Mouse (Mus musculus) heart, adult 8-10 months (tissue): Measurements from ENCODE around the gene Kifc5b. TPM values are rescaled to one million over a fixed set of nuclear protein-coding genes. Genes with fewer than 3 reads are reported as not detected.
"Not testable (repeated sequence)": the region's sequence is repeated elsewhere in the genome, so short reads cannot be mapped to it uniquely, and the experiment has no call there.

Source experiments
- DNase-seq: peaks from one replicate; pipeline ENCODE4 v3.0.0; 2022; ENCODE audit warnings: low spot score
- total RNA-seq, 4 experiments: library from RNA; stranded (reverse); gene quantifications; 2 replicates each; pipeline ENCODE4 v1.2.4; 2022

Kifc5b gene
- total RNA-seq, result under 1 TPM; 0.29 to 0.81 (median 0.48) TPM

DNA sequence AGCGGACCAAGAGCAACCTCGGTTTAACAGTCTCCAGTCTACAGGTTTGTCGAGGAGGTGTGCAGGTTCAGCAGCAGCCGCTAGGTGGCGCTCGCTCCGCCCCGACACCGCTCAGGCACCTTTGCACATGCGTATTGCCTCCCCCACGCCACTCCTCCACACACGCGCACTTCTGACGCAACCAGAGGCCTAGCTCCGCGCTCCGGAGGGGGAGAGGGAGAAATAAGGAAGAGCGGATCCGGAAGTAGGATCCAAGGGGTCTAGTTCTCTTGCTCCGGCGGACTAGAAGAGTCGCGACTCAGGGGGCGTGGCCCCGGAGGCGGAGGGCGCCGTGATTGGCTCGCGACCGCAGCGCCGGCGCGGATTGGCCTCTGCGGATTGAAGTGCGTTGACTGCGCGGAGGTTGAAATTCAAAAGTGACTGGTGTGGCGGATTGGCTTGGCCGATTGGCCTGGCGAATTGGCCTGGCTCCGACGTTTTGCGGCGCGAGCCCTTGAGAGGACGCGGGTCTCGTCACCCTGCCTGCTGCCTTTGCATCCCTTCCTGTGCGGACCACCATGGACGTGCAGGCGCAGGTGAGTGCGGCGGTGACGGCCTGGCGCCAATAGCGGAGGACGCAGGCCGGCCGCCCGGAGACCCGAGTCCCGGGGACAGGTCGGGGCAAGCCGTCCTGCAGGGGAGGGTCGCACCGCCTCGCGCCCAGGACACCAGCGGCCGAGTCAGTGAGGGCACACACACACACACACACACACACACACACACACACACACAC lies at the start of gene Kifc5b:
TSS of gene Kifc5b (plus strand) at position 381 of the 772 bp plus-strand sequence.
- DNase-seq, result peak; percentile 99

DNA sequence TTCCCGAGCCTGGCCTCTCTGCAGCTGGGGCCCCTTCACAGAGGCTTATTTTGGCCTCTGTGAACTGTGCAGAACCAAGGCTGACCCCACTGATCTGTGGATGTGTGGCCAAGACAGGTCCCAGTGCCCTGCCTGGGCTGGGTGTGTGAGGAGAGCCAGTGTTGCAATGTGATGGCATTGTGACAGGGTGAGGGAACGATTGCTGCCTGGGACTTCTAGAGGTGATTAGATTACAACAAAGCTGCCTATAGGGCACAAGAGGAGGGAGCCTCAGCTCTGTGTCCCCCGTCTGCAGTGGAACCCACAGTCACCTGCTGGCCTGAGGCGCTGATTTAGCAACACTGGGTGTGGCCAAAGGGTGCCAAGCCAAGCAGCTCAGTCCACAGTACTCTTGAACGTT lies 48.1 kb upstream of the Kifc5b start:
- DNase-seq, result peak; percentile 55

DNA sequence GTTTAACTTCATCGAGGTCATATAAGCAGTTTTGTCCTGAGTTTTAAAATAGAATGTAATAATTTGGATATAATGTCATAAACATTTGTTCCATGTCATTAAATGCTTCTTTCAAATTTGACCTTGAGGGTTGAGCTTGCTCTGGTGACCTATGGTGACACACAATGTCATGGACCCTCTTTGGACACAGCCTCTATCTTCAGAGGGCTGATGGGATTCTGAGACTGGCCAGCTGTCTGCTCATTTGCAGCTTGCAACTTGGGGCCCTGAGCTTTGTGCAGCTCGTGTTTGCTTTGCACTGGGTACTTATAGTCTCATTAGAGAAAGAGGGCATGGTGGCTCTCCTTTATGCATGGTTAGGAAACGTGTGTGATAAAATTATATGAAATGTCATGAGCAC lies 44.0 kb upstream of the Kifc5b start:
- no peak for DNase-seq

DNA sequence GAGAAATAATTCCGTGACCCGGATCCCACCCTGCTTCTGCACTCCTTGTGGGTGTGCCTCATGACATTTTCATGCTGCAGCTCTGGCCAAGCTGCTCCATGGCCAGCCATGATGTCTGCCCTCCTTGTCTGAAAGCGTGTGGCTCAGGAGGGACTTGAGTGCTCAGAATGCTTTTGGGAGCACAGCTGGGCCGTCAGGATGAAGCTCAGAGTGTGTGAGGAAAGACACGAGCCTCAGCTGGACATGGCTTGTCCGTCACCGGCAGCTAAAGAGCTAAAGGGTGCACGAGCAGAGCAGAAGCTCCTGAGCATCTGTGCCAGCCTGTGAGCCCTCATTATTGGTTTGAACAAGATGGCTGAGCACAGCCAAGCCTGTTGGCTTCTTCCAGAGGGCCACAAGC lies 43.4 kb upstream of the Kifc5b start:
- DNase-seq, result no peak

DNA sequence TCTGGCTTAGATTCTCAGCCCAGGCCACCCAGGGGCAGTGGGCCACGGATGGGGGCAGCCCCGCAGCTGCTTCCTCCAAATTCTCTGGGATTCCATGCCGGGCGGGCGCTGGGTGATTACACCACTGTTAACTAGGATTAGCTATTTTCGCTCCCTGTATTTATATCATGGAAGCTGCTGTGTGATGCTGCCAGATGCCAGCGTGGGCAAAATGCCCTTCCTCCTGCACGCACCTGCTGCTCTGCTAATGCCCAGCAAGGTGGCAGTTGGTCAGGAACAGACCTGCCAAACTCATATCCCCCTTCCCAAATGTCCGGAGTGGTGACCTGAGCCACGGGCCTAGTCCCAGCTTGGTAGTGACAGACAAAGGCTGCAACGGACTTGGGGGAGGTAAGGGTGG lies 42.3 kb upstream of the Kifc5b start:
- no peak for DNase-seq

DNA sequence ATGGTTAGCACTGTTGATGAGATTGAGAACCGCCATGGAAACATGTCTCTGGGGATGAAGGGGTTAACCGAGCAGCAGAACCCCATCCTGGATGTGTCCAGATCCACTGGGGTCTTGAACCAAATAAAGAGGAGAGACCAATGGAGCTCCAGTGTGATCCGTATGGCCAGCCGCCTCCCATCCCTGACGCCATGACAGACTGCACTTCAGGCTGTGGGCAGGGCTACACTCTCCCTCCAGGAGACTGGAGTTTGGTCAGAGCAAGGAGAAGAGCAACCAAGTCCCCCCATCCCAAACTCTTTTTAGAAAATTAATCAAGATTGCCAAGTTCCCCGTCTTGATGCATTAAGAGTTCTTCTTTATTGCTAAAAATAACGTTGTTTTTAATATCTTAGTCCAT lies 39.0 kb upstream of the Kifc5b start:
- no peak for DNase-seq

DNA sequence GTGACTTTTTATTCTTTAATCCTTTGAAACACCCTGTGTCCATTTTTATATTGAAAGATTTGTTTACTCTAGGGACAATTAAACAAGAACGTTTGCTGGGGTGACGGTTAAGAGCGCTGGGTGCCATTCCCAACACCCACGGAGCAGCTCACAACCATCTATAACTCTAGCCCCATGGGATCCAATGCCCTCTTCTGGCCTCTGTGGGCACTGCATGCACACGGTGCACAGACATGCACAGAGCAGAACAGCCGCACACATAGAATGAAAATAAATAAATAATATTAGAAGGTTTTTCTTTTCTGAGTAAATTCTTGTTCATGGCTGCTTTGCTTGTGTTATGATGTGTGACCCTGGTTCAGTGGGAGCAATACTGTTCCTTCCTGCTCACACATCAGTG lies 37.7 kb upstream of the Kifc5b start:
- no peak for DNase-seq

DNA sequence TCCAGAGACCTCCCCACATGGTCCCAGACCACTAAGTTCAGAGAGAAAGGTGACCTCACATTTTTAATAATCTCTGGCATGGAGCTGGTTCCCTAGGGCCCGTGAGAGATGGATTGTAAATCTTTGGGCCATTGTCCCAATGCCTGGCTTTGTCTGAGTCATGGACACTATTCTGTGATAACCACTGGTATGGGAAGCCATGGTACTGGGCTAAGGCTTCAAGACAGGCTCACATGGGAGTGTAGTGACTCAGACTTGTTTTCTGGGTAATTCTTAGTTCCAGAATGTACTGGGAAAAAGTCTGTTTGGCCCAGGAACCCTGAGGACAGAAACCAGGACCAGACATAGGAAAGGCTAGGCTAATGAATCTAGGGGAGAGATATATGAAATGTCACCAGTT lies 34.2 kb upstream of the Kifc5b start:
- no peak for DNase-seq

DNA sequence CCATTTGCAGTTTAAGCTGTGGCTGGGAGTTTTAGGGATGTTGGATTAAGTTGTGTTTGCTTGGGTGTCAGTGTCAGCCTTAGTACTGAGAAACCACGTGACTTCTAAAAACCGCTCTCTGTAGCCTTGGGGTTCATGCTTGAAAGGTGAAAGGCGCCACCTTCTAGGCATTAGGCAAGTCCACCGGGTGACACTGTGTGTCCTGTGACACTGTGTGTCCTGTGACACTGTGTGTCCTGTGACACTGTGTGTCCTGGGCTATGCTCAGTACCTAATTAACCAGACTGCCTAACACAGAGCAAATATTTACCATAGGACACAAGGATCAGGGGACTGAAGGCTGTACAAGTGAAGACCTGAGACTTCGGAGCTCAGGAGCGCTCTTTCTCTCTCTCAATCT lies 33.3 kb upstream of the Kifc5b start:
- no peak for DNase-seq

DNA sequence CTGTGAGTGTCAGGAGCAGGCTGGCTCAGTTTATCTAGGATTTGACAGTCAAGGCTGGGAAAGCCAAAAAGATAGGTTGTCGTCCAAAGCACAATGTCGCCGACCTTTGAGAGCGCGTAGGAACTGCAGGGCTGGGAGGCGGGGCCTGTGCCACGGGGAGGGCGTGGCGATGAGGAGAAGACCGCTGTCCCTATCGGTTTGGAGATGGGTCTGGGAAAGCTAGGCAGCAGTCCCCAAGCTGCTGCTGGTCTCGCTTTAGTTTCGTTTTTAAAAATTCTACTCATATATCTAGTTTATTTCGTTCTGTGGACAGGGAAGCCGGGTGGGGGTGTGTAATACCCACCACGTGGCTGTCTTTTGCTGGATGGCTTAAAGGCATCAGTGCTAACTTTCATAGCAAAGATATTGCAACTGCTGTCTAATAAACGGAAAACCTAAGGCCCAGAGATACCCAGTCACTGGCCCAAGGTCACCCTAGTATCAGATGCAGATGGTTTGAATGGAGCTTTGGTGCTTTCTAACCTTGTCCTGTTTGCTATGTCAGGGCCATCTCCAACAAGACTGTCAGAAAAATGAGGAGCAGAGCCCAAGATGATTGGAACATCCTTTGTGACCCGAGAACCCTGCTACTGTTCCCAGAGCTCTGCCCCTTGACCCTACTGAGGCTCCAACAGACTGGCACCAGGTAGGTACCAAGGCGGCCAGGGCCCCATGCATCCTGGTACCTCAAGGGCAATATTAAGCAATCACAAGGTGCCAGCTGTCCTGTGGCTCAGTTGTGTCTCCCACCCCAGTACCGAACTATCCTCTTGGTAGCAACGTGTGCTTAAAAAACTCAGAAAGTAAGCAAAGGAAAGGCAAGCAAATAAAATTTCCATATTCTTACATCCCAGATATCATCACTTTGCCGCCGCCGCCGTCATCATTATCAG lies 31.6 kb upstream of the Kifc5b start:
- peak; percentile 84 for DNase-seq

DNA sequence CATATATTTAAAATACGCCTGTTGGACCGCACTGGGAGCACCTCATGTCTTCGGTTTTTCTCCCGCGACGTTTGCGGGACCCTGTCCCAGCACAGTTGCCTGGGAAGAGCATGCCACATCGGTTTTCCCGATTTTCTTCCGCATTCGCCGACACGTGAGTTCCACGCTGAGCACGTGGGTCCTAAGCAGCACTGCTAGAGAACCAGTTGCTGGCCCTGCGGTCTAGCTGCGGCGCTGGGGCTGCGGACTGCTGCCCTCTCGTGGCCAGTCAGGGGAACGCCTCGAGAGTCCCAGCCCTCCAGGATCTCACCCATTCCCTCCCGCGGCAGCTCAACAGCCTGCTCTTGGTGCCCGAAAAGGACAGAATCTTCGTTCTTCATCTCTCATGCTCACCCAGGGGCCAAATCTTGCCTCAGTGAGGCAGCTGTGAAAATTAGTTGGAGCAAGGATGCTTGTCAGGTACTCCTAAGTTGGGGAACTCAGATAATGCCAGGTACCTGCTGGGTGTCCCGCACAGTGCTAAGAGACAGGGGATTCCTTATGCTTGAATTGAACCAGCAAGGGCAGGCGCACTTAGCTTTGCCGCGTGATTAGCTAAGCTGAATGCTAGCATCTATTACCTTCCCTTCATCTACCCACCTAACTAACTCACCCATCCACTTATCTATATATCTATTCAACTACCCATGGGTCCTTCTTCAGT lies 30.7 kb upstream of the Kifc5b start:
- peak; percentile 84 for DNase-seq

DNA sequence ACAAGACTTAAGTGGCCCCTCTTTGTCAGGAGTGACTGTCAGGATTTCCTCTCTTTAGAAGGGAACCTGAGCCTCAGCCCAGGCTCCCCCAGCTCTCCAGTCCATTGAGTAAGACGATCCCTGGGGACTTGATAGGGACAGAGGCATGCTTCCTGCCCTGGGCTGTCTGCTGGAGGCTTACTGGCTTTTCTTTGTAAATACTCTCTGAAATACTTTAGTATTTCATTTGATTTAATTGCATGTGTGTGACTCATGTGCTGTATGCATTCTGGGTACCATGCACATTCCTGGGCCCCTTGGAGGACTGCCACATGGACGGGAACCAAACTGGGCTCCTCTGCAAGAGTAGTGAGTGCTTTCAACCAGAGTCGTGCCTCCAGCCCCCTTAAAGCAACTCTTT lies 29.0 kb upstream of the Kifc5b start:
- DNase-seq, result no peak

DNA sequence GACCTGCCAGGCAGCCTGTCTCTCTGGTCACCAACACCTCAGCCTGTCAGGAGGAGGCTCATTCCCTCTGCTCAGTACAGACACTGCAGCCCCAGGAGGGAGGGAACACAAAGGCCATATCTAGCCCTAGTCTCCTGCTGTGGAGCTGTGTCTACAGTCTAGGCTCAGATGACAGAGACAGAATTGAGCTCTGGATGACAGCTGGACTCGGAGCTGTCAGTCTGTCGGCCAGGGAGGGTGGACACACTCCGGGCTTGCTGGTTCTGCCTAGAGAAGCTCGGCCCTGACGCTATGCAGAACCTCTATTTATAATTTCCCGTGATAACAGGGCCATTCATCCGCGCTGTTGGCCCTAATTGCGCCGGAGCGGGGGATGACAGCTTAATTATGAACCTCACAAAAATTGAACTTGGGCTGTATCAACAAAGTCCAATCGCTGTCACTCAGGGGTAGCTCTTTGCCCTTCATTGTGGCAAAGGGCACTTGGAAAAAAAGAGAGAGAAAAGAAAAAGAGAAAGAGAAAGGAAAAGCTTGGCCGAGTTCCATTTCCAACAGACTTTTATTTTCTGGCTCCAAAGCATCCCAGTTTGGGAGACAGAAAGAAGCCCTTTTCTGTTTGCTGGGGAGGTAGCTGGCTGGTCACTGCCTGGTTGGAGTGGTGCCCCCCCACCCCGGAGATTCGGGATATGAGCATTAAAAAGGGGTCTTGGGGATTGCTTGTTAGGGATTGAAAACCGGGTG lies 24.1 kb upstream of the Kifc5b start:
- peak; percentile 53 for DNase-seq

DNA sequence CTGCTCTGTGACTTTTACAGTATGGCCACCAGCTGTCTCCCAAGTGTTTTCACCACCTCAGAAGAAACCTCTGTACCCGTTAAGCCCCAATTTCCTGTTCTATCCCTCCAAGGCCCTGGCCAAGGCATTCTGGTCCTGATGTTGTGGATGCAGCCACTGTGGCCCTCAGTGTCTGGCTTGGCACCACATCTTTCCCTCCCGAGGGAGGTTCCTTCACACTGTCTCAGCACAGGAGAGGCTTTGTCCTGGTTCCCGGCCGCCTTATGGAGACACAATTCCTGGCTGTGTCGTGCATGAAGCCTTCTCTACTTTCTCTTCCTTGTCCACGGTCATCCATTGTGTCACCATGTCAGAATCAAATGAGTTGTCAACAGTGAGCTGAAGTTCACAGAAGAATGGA lies 23.4 kb upstream of the Kifc5b start:
- no peak for DNase-seq

DNA sequence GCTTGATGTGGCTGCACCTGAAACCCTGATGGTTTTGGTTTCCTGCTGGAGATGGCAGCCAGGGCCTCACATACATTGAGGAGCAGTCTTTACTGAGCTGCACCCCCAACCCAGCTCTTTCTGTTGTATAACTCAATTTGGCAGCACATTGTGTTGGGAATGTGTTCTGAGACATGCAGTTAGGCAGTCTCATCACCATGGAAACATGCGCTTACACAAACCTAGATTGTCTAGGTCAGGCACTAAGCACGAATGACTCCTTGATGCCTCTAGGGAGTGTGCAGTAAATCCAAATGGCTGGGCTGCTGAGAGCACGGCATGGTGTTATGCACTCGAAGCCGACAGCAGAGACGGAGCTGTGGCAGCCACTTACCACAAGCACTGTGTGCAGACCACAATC lies 22.5 kb upstream of the Kifc5b start:
- no peak for DNase-seq

DNA sequence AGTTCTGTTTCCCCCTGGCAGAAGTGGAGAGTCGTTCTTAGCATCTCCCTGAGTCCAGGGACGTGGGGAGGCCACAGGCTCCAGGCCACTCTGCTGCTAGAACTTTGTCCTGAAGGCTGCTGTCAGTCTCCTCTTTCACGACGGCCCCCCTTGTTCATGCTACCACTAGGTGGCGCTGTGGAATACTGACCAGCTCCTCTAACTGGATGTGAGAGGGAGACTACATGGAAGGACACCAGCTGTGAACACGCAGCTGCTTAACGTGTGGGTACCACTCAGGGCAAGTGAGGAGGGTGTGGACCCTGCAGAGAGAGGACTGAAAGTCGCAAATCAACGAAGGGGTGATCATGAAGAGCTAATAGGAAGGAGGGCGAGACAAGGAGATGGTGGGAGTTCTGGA lies 21.3 kb upstream of the Kifc5b start:
- DNase-seq, result peak; percentile 61

DNA sequence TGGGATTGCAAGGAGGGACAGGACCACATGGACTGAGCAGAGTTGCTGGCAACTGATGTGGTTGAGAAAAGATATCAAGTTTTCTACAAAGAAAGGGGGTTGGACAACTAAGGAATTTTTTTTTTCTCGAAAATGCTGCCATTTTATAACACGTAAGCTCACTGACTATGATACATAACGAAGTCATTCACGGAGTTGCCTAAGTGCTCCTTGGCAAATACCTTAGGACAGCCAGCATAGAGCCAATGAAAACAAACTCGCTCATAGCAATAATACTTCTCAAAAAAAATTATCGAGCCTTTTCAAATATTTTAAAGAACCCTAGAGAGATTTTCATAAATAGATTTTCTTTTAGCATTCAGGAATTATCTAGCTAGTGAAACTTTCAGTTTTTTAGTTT lies 16.0 kb upstream of the Kifc5b start:
- no peak for DNase-seq

DNA sequence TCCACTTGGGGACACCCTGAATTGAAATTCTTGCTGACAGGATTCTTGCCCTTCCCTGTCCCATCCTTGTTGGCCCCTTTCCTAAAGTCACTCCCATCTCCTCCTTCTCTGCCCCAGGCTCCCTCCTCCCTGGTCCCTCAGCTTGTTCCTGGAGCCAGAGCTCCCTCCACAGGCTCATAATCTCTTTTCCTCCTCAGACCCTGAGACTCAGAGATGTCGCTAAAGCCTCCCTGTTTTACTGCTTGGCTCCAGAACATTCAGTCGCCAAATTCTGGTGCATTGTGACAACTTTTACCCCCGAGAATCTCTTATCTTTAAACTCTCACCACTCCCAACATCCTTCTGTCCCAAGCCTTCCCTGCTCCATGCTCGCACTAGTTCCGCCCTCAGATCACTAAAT lies 12.6 kb upstream of the Kifc5b start:
- DNase-seq, result no peak

DNA sequence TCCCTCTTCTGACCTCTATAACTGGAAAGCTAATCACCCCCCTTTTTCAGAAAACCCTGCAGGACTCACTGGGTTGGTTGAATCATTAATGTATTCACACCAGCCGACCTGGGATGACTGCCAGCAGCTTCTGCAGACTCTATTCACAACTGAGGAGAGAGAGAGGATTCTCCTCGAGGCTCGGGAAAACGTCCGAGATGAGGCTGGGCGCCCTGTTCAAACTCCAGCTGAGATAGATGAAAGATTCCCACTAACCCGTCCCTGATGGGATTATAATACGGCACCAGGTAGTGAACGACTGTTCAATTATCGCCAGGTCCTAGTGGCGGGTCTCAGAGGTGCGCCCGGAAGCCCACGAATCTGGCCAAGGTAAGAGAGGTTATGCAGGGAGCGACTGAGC lies 9.4 kb upstream of the Kifc5b start:
- not testable (repeated sequence) for DNase-seq

DNA sequence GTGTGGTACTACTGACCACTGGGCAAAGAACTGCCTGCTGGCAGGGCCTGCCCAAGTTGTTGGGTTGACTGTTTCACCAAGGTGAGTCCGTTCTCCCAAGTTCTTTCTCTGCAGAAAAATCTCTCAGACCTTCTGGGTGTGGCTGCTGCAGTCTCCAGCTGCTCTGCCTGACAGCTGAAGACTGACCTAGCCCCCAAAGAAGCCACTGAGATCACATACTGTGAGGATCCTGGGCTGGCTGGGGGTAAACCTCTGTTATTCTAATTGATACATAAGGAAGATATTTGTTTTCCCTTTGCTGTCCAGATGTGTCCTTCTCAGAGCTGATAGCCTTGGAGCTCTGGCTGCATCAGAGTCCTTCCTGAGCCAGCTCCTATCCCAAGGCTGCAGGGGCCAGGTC lies 1.6 kb upstream of the Kifc5b start:
- DNase-seq, result no peak

DNA sequence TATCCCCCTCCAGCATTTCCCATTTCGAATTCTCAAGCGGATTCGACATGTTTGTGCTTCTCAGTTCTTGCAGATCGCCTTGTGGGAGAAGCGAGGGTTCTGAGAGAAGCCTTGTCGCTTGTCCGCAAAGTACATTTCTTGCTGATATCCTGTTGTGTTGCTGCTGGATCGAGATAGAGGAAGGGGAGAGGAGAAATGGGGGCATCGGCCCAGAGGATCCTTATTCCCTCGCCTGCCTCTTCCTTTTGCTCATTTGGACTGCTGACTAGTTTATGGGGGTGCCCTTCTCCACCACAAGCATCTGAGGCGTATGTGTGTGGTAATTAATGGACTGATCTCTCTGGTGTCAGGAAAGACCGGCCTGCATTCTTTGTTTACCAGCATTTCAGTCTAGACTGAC lies 669 bp downstream of the Kifc5b start:
- DNase-seq, result not testable (repeated sequence)

DNA sequence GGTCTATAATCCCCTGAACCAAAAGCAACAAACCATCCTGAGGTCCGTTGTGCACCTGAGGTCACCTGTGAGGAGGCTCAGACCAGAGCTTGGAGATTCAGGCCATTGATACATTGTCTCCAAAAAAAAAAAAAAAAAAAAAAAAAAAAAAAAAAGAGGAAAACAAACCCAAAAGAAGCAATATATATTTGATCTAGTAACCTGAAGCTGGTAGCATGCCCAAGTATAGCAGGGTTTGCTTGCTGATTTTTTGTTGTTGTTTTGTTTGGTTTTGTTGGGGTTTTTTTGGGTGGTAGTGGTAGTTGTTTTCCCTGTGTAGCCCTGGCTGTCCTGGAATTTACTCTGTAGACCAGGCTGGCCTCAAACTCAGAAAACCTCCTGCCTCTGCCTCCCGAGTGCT lies 1.5 kb downstream of the Kifc5b start:
- DNase-seq, result no peak
